Mouse (Mus musculus) neural tube, embryonic 12.5 days (tissue): ENCODE measurements around the gene Gm45021. TPM values are rescaled to one million over a fixed set of nuclear protein-coding genes. Genes with fewer than 3 reads are reported as not detected.

Experiments
- ATAC-seq: fragments of 200-750 bp; cut with Nextera tagmentation; 2 replicates; pipeline ENCODE4 v1.8.0; 2017; ENCODE audit warnings: low read depth, mild to moderate bottlenecking, moderate TSS enrichment, moderate library complexity; ENCODE audit not compliant: low FRiP score
- H3K27ac ChIP-seq: fragments of 300-500 bp; sonication (generic); 2 replicates; pipeline ENCODE4 v1.5.1; 2016
- H3K27me3 ChIP-seq: fragments of 300-500 bp; sonication (generic); replicated peaks from 2 replicates; pipeline ENCODE4 v1.6.1; 2016; ENCODE audit warnings: mild to moderate bottlenecking
- H3K36me3 ChIP-seq: fragments of 300-500 bp; sonication (generic); 2 replicates; pipeline ENCODE4 v1.6.1; 2016; ENCODE audit warnings: mild to moderate bottlenecking
- H3K4me1 ChIP-seq: fragments of 300-500 bp; sonication (generic); 2 replicates; pipeline ENCODE4 v1.6.1; 2016
- H3K4me2 ChIP-seq: fragments of 300-500 bp; sonication (generic); replicated peaks from 2 replicates; pipeline ENCODE4 v1.6.1; 2016; ENCODE audit warnings: mild to moderate bottlenecking
- H3K4me3 ChIP-seq: fragments of 300-500 bp; sonication (generic); 2 replicates; pipeline ENCODE4 v1.5.1; 2016
- H3K9ac ChIP-seq: fragments of 300-500 bp; sonication (generic); 2 replicates; pipeline ENCODE4 v1.6.1; 2016; ENCODE audit warnings: mild to moderate bottlenecking
- H3K9me3 ChIP-seq: fragments of 300-500 bp; sonication (generic); 2 replicates; pipeline ENCODE4 v1.6.1; 2016; ENCODE audit warnings: mild to moderate bottlenecking
- WGBS: fragments of 180-500 bp; shearing (Covaris S2); methylation state at CpG from one replicate; pipeline ENCODE4 v1.1.7; 2016; 5-methylcytosine and 5-hydroxymethylcytosine counted together
- polyA plus RNA-seq: library from polyadenylated mRNA; unstranded; fragments of >200 nt; fragmentation: Nextera tagmentation; extraction: Ambion mirVana; gene quantifications from 2 replicates; pipeline ENCODE4 v1.2.1, GENCODE M21; 2016

Gm45021 gene
- polyA plus RNA-seq, 1 experiment from 2014 or later = not detected

DNA sequence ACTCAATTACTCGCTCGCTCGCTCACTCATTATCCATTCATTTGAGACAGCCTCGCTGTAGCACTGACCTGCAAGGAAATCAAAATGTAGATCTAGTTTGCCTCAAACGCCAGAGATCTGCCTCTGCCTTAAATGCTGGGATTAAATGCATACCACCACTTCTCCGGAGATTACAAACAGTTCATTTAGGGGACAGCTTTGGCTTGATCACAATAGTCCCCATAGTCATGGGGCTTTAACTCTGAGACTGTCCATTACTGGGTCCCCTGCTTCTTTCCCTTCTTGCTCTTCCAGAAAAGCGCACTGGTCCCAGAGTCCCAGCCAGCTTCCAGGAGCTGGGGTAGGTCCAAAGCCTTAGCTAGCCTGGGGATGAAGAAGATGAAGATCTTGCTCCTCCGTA is 37.1 kb downstream of the Gm45021 start, which contains the start of gene AI854703:
TSS of gene AI854703 (plus strand) at position 301 of the 400 bp plus-strand sequence.
- ATAC-seq = no peak
- Histone ChIP-seq H3K4me1 (peaks cover 15% of the 10 kb centered on the region), H3K36me3 (no peaks in the 10 kb centered on the region; the same call in 1 of the 2 replicates), H3K9me3 (no peaks in the 10 kb centered on the region), H3K4me2 (peak within 1 kb of the TSS; percentile 78), H3K27ac (no peak within 1 kb of the TSS), H3K9ac (peak within 1 kb of the TSS; percentile 52), H3K4me3 (peak within 1 kb of the TSS; percentile 35), H3K27me3 (peaks cover 42% of the 10 kb centered on the region)
- 32% methylated on average over 8 of the region's 8 CpGs for WGBS

DNA sequence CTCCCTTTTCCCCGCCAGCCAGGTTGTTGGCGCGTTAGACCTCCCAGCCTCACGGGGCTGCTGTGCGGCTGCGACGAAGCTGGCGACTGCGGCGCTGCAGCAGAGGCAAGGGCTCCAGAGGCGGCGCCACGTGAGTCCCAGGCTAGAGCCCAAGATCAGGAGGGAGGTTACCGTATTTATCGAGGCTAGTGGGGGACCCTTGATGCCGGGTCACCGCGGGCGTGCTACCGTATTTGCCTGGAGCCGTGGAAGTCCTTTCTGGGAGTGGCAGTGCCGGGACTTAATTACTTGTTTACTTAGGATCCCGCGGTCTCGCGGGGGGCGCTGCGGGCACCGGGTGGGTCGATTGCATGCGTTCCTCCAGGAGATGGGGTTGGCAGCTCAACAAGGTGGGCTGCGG is 37.6 kb downstream of the Gm45021 start:
- Histone ChIP-seq H3K27me3 (peaks cover 42% of the 10 kb centered on the region), H3K4me1 (peaks cover 15% of the 10 kb centered on the region), H3K4me3 (peak overlapping the region; percentile 35), H3K4me2 (peak overlapping the region; percentile 78), H3K36me3 (no peaks in the 10 kb centered on the region; the same call in 1 of the 2 replicates), H3K9me3 (no peaks in the 10 kb centered on the region), H3K9ac (peak overlapping the region; percentile 52), H3K27ac (no peak overlapping the region)
- 1% methylated on average over 32 of the region's 32 CpGs for WGBS
- ATAC-seq = no peak

DNA sequence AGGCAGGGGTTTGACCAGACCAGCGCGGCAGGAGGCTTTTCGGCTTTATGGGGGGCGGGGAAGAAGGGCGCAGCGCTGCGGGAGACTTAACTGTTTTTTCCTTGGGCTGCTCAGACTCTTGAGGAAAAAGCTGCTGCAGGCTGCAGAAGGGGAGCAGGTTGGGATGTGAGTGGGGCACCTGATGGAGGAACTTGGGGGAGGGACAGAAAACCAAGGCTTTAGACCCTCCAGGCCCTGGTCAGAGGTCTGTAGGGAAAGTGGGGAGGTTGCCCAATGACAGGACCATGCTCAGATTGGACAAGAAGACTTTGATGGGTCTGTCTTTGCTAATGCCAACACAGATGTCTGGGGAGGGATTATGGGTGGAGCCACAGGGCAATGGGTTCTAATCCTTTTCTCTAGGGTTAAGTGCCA is 38.1 kb downstream of the Gm45021 start:
- Histone ChIP-seq H3K27ac (no peak overlapping the region), H3K36me3 (no peaks in the 10 kb centered on the region), H3K9me3 (no peaks in the 10 kb centered on the region), H3K4me1 (peaks cover 15% of the 10 kb centered on the region), H3K4me2 (peak overlapping the region; percentile 78), H3K27me3 (peaks cover 42% of the 10 kb centered on the region), H3K9ac (peak overlapping the region; percentile 52; the same call in 1 of the 2 replicates), H3K4me3 (peak overlapping the region; percentile 35)
- 3% methylated on average over 7 of the region's 7 CpGs for WGBS
- ATAC-seq = no peak

DNA sequence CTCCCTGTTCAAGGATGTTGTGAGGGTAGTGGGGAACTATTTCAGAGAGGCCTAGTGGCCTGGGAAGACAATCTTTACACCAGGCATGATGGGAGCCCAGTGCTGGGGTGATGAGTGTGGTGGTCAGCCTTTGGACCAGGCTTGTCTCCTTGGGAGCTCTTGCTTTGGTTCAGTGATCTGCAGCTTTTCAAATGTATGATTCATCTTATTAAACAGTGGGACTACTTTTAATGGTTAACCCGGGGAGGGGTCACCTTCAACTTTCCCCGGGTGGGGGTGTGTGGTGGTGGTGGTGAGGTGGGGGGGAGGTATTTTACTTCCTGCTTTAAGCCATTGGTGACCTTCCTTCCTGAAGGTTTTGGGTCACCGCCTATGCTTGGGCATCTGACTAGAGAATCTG is 39.0 kb downstream of the Gm45021 start:
- Histone ChIP-seq H3K4me2 (0 out of 2 replicates have a peak overlapping the region, but pooled peaks have one; percentile 78), H3K9ac (no peak overlapping the region), H3K27me3 (peaks cover 42% of the 10 kb centered on the region), H3K4me3 (no peak overlapping the region), H3K36me3 (no peaks in the 10 kb centered on the region), H3K27ac (no peak overlapping the region), H3K9me3 (no peaks in the 10 kb centered on the region), H3K4me1 (peaks cover 15% of the 10 kb centered on the region)
- 86% methylated on average over 3 of the region's 3 CpGs for WGBS
- ATAC-seq = no peak

DNA sequence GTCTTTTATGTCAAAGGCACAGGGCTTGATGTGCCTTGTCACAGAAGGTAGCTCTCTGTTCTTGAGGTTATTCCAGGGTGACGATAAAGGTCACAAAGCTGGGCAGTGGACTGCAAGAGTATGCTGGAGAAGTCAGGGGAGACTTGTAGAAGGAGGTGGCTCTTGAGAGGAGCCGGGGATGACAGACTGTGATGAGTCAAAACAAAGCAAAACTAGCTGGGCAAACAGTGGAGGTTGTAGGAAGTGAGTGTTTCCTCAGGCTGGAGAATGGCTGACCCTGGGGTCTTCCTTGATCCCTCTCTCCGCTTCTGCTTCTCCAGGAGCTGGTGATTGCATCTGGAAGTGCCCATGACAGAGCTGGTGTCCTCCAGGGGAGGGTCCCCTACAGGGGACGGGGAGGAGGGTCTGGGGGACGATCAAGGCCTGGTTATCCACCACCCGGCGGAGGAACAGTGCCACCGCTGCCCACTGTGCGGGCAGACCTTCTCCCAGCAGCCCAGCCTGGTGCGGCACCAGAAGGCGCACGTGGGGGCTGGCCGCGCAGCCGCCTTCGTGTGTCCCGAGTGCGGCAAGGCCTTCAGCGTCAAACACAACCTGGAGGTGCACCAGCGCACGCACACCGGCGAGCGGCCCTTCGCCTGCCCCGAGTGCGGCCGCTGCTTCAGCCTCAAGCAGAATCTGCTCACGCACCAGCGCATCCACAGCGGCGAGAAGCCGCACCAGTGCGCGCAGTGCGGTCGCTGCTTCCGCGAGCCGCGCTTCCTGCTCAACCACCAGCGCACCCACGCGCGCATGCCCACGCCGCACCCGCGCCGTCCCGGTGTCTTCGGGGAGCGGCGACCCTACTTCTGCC is 39.6 kb downstream of the Gm45021 start:
- Histone ChIP-seq H3K27me3 (peaks cover 42% of the 10 kb centered on the region), H3K4me1 (peaks cover 15% of the 10 kb centered on the region), H3K27ac (no peak overlapping the region), H3K4me2 (peak overlapping the region; percentile 79), H3K36me3 (no peaks in the 10 kb centered on the region), H3K9me3 (no peaks in the 10 kb centered on the region), H3K9ac (peak overlapping the region; percentile 46), H3K4me3 (peak overlapping the region; percentile 39)
- peak; percentile 55 for ATAC-seq
- WGBS = 8% methylated on average over 54 of the region's 54 CpGs

DNA sequence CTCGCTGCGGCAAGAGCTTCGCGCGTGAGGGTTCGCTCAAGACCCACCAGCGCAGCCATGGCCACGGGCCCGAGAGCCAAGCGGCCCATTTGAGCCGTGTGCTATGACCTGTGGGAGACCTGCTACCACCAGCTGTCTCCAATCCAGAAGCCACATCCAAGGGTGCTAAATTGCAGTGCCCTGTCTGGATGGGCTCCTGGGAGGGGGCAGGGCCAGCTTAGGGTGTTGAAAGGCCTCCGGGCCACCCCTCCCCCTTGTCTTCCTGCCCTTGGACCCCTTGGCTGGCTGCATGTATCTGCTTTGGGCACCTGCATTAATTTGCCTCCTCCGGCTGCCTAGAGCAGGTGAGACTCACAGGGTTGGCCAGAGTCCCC is 40.2 kb downstream of the Gm45021 start:
- no peaks in the 10 kb centered on the region for H3K36me3 ChIP-seq
- peaks cover 15% of the 10 kb centered on the region for H3K4me1 ChIP-seq
- WGBS = 15% methylated on average over 13 of the region's 13 CpGs
- peak; percentile 26 for ATAC-seq
- H3K27ac ChIP-seq = no peak overlapping the region
- H3K4me2 ChIP-seq = peak overlapping the region; percentile 79
- peak overlapping the region; percentile 46 for H3K9ac ChIP-seq
- peak overlapping the region; percentile 39 for H3K4me3 ChIP-seq
- no peaks in the 10 kb centered on the region for H3K9me3 ChIP-seq
- H3K27me3 ChIP-seq = peaks cover 42% of the 10 kb centered on the region

DNA sequence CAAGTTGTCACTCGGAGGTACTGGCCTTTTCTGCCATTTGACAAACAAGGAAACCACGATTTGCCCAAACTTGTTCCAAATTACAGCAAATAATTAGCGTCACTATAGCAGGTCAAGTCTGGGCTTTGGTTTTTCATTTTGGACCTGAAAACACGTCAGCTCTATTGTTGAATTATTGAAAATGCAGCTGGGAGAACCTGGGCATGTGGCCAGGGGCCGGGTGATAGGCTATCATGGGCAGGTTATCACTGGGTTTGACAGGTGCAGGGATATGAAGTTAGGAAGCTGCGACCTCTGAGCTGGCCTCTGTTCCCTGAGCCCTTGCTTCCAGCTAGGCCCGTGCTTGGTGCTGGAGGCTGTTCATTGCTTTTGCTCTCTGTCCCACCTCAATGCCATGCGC is 41.4 kb downstream of the Gm45021 start:
- no peak overlapping the region for H3K9ac ChIP-seq
- ATAC-seq = no peak
- peaks cover 35% of the 10 kb centered on the region for H3K27me3 ChIP-seq
- H3K9me3 ChIP-seq = no peaks in the 10 kb centered on the region
- no peaks in the 10 kb centered on the region for H3K36me3 ChIP-seq
- no peak overlapping the region for H3K27ac ChIP-seq
- H3K4me2 ChIP-seq = no peak overlapping the region
- H3K4me1 ChIP-seq = peaks cover 15% of the 10 kb centered on the region
- H3K4me3 ChIP-seq = no peak overlapping the region
- WGBS = 89% methylated on average over 8 of the region's 8 CpGs

DNA sequence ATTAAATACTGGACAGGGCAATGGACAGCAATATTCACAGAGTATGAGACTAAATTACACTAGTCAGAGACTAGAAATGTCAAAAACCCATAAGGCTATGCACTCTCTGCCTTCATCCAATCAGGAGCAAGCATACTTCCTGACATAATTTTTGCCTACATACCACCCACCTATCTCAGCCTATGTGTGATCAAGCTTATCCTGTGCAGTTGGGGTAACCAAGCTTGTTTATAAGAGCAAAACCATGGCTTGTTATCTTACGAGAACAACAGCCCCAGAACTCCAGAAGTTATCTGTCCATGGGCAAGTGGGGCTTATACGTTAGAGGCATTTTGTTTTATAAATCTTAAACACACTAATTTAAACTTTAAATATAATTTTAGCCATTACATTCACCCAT is 45.7 kb downstream of the Gm45021 start:
- no peak for ATAC-seq
- Histone ChIP-seq H3K4me1 (no peaks in the 10 kb centered on the region), H3K27ac (no peak overlapping the region), H3K9ac (no peak overlapping the region), H3K4me2 (no peak overlapping the region), H3K4me3 (no peak overlapping the region), H3K27me3 (peaks cover 4% of the 10 kb centered on the region), H3K36me3 (no peaks in the 10 kb centered on the region), H3K9me3 (no peaks in the 10 kb centered on the region)
- 89% methylated on average over 2 of the region's 2 CpGs for WGBS

DNA sequence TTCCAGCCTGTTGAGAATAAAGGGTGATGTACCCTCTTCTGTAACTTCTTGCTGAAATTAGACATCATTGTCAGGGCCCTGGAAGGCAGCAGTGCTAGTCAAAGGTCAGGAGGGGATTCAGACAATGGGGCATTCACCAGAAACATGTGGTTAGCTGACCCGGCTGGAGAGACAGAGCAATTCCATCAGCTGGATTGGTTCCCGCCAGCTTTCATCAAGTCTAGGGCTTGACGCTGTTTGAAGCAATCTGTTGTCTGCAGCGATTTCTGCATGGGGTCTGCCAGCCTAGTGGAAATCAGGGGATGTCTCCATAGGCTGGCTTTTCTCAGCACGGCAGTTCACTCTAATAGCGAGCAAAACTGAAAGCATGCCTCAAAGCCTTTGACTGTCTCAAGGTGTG is 47.1 kb downstream of the Gm45021 start:
- H3K4me3 ChIP-seq = no peak overlapping the region
- H3K36me3 ChIP-seq = no peaks in the 10 kb centered on the region
- H3K4me1 ChIP-seq = no peaks in the 10 kb centered on the region
- no peak overlapping the region for H3K4me2 ChIP-seq
- no peaks in the 10 kb centered on the region for H3K9me3 ChIP-seq
- no peak overlapping the region for H3K27ac ChIP-seq
- H3K9ac ChIP-seq = no peak overlapping the region
- no peak for ATAC-seq
- WGBS = 36% methylated on average over 6 of the region's 6 CpGs
- H3K27me3 ChIP-seq = no peaks in the 10 kb centered on the region

DNA sequence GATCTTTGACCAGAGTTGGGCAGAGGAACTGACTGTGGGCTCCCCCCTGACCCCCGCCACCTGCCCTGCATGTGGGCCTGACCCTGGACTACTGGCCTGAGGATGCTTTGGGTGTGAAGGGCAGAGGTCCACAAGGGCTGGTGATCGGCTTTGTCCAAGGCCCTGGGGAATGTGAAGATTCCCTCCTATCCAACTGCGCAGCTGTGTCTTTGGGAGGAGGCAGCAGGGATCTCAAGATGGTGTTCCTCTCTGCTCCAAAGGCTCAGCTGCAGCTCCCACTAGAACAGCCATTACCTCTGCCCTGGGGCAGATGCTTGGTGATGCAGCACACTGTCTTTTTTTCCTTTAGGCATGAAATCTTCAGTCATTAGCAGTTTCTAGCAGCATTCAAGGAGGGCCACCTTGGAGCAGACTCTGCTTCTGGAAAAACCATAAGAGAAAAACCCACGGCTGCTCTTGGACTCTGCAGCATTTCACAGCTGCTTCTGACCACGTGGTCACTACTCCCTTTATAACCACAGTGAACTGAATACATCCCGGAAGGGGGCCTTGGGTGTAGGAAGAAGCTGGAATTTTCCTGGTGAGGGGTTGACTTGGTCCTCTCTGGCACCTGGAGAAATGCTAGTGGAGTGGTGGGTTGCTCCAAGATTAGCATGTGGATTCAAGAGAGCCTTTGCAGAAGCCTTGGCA is 48.5 kb downstream of the Gm45021 start:
- Histone ChIP-seq H3K4me1 (no peaks in the 10 kb centered on the region), H3K36me3 (no peaks in the 10 kb centered on the region), H3K4me3 (no peak overlapping the region), H3K27me3 (no peaks in the 10 kb centered on the region), H3K9me3 (no peaks in the 10 kb centered on the region), H3K27ac (no peak overlapping the region), H3K9ac (no peak overlapping the region), H3K4me2 (no peak overlapping the region)
- WGBS = 69% methylated on average over 6 of the region's 6 CpGs
- no peak for ATAC-seq

DNA sequence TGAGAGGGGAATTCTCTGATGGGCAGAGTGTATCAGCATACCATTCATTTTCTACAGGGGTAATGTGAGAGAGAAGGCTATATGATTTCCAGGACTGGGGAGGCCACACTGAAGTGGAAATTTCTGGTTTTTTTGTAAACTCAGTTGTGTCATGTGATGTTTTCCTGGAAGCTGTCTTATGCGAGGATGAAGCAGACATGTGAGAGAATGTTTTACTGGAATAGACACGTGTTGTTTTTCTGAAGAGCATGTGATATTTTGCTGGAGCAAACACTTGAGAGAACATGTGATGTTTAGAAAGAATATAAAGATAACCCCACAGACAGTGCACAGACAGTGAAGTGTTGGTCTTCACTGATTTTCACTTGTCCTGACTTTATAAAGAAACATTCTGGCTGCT is 49.1 kb downstream of the Gm45021 start:
- Histone ChIP-seq H3K36me3 (no peaks in the 10 kb centered on the region), H3K9ac (no peak overlapping the region), H3K4me3 (no peak overlapping the region), H3K4me1 (no peaks in the 10 kb centered on the region), H3K9me3 (no peaks in the 10 kb centered on the region), H3K27ac (no peak overlapping the region), H3K4me2 (no peak overlapping the region), H3K27me3 (no peaks in the 10 kb centered on the region)
- no peak for ATAC-seq
- WGBS = 83% methylated on average over 2 of the region's 2 CpGs

DNA sequence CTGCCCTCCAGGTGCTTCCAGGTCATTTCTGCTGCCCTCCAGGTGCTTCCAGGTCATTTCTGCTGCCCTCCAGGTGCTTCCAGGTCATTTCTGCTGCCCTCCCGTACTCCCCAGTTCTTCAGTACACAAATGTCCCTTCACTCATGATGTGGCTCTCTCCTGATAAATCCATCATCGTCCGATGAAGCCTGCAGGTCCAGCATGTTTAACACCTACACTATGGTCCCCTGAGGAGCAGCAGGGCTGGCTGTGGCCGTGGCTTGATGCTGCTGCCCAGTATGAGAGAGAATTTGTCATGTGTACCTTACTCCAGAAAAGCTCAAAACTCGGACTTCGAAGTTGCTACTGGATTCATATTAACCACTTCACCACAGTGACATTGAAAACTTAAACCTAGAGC is 52.0 kb downstream of the Gm45021 start:
- Histone ChIP-seq H3K4me3 (no peak overlapping the region), H3K9me3 (no peaks in the 10 kb centered on the region), H3K4me2 (no peak overlapping the region), H3K27me3 (no peaks in the 10 kb centered on the region), H3K36me3 (no peaks in the 10 kb centered on the region), H3K9ac (no peak overlapping the region), H3K4me1 (no peaks in the 10 kb centered on the region), H3K27ac (no peak overlapping the region)
- WGBS = 78% methylated on average over 6 of the region's 6 CpGs
- no peak for ATAC-seq
